Mouse (Mus musculus) layer of hippocampus, adult 11-12 months (tissue): ENCODE data around the gene Epp13.
A peak's percentile ranks its signal among the peaks of the same experiment; 100 is the strongest.
"Not testable (repeated sequence)": the region's sequence is repeated elsewhere in the genome, so short reads cannot be mapped to it uniquely, and the experiment has no call there.

ENCODE experiments used
- DNase-seq: peaks from one replicate; pipeline ENCODE4 v3.0.0; 2022; ENCODE audit warnings: low spot score

Epp13 gene

GRCm38 (mm10) chr7:6285366-6285765 is 32.9 kb downstream of the Epp13 start:
- peak; percentile 6 for DNase-seq

GRCm38 (mm10) chr7:6285842-6286705 is 33.6 kb downstream of the Epp13 start, which contains the start of gene Zfp667:
TSS of gene Zfp667 (plus strand) at chr7:6286579.
- DNase-seq = peak; percentile 98

DNA sequence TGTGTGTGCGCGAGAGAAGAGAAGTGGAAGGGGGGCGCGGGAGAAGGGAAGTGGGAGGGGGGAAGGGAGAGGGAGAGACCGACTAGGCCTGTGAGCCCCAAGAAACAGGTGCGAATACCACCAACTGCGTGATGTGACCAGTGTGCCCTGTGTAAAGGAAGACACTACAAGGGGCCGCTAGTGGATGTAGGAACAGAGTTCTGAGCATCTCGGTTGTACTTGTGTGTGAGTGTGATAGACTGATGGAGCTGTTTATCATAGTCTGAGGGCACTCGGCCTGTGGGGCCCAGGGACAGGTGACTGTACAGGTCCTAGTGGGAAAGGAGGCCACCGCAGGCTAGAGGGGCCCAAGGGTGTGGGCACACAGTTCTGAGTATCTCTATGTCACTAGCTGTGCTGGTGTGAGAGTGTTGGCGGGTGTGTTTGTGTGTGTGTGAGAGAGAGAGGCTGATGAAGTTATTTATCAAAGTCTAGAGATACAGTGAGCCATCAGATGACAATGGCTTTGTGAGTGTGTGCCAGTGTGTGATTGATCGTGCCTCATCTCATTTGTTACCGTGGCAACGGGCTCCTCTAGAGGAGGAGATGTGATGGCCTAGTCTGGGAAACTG is 34.5 kb downstream of the Epp13 start:
- peak; percentile 57 for DNase-seq

GRCm38 (mm10) chr7:6291121-6291520 is 38.6 kb downstream of the Epp13 start:
- not testable (repeated sequence) for DNase-seq

DNA sequence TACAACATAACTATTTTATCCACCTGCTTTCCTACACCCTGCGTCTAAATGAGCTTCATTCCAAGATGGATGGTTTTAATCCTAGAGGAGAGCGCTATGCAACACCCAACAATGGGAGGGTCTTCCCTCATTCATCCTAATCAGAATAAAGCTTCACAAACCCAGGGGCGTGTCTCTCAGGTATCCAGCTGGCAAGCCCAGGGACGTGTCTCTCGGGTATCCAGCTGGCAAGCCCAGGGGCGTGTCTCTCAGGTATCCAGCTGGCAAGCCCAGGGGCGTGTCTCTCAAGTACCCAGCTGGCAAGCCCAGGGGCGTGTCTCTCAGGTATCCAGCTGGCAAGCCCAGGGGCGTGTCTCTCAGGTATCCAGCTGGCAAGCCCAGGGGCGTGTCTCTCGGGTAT is 48.3 kb downstream of the Epp13 start:
- not testable (repeated sequence) for DNase-seq

DNA sequence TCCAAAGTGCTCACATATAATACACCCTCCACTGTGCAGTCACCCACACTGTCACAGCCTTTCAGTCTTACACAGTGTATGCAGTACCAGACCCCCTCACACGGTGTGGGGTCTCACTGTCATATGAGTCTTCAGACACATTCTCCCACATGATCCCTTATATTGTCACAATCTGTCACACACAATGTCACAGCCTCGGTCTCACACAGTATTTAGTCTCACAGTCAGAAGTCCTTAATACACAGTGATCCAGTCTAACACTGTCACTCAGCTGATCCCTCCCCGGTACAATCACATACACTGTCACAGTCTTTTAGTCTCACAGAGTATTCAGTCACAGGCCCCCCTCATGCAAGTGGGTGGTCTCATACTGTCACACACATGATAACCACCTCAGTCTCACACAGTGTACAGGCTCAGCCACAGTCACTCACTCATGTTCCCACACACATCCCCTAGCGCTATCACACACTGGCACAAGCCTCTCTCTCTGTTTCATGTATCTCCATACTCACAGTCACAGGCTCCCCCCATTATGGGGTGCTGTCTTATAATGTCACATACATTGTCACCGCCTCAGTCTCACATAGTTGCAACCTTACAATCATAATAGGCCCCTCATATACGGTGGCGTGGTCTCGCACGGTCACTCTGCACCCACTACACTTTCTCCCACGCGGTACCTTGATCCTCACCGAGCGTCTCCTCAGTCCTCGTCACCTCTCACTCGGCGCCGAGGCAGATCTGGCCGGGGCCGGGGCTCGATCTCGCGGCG is 78.1 kb downstream of the Epp13 start:
- DNase-seq = peak; percentile 40

DNA sequence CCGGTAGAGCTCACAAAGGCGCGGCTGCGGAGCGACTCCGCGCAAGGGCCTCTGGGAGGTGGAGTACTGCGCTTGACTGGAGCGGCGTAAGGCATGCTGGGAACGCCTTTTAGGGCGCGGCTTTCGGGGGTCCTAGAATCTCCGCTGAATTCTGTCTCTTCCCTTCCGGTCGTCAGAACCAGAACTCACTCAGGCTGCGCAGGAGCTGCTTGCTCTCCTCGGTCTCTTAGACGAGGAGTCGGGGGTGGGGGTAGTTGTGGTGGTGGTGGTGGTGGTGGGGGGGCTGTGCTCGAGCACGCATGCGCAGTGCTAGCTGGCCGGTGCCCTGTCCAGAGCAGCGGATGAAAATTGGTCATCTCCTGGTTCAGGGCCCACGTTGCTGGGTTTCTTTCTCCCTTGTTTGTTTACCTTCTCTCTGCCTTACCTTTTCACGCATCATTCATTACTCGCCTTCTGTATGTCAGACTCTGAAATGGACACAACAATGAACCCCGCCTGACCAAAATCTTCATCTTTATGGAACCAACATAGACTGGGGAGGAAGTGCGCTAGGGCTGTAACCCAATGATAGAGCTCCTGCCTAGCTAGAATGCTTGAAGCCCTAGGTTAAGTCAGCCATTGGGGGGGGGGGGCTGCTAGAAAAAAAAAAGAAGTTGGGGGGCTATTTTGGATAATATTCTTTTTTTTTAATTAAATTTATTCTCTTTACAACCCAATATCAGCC is 78.9 kb downstream of the Epp13 start, which contains the start of gene Zfp583:
Gene Zfp583 (minus strand): TSS at position 53 of the 724 bp plus-strand sequence.
- peak; percentile 88 for DNase-seq
